Mouse (Mus musculus) testis, postnatal 14 days (tissue): Measurements from ENCODE around the gene Hnrnpl.

Source experiments
- DNase-seq: peaks from one replicate; pipeline ENCODE4 v3.0.0; 2021; ENCODE audit warnings: low spot score

The Hnrnpl gene

GRCm38 (mm10) chr7:28790066-28790806, 18.1 kb upstream of the Hnrnpl start:
- DNase-seq: no peak

GRCm38 (mm10) chr7:28791706-28792105, 16.6 kb upstream of the Hnrnpl start:
- DNase-seq: no peak

GRCm38 (mm10) chr7:28792391-28793185, 15.8 kb upstream of the Hnrnpl start:
- DNase-seq: no peak

GRCm38 (mm10) chr7:28793834-28794233, 14.5 kb upstream of the Hnrnpl start:
- DNase-seq: no peak

GRCm38 (mm10) chr7:28794496-28794895, 13.8 kb upstream of the Hnrnpl start:
- no peak for DNase-seq

GRCm38 (mm10) chr7:28795832-28796231, 12.5 kb upstream of the Hnrnpl start:
- no peak for DNase-seq

- DNase-seq: peak; percentile 76
Observed at GRCm38 (mm10) chr7:28796562-28796975, 11.8 kb upstream of the Hnrnpl start.

GRCm38 (mm10) chr7:28799994-28800393, 8.3 kb upstream of the Hnrnpl start:
- no peak for DNase-seq

- no peak for DNase-seq
Observed at GRCm38 (mm10) chr7:28801451-28801850, 6.9 kb upstream of the Hnrnpl start.

- DNase-seq: no peak
Observed at GRCm38 (mm10) chr7:28801901-28802670, 6.3 kb upstream of the Hnrnpl start.

GRCm38 (mm10) chr7:28802846-28803588, 5.3 kb upstream of the Hnrnpl start:
- no peak for DNase-seq

GRCm38 (mm10) chr7:28803756-28804155, 4.6 kb upstream of the Hnrnpl start:
- no peak for DNase-seq

GRCm38 (mm10) chr7:28806869-28807268, 1.5 kb upstream of the Hnrnpl start:
- no peak for DNase-seq

- DNase-seq: peak; percentile 67
Observed at GRCm38 (mm10) chr7:28807641-28808220, 610 bp upstream of the Hnrnpl start.

- DNase-seq: peak; percentile 92
Observed at GRCm38 (mm10) chr7:28808957-28809393, 634 bp downstream of the Hnrnpl start.

GRCm38 (mm10) chr7:28809401-28810089, 1.2 kb downstream of the Hnrnpl start:
- peak; percentile 62 for DNase-seq

GRCm38 (mm10) chr7:28810107-28811066, 2.0 kb downstream of the Hnrnpl start:
- peak; percentile 99 for DNase-seq

GRCm38 (mm10) chr7:28811228-28811627, 2.9 kb downstream of the Hnrnpl start:
- DNase-seq: peak; percentile 96

- no peak for DNase-seq
Observed at GRCm38 (mm10) chr7:28811640-28812275, 3.4 kb downstream of the Hnrnpl start.
